In the genomic region with DNA sequence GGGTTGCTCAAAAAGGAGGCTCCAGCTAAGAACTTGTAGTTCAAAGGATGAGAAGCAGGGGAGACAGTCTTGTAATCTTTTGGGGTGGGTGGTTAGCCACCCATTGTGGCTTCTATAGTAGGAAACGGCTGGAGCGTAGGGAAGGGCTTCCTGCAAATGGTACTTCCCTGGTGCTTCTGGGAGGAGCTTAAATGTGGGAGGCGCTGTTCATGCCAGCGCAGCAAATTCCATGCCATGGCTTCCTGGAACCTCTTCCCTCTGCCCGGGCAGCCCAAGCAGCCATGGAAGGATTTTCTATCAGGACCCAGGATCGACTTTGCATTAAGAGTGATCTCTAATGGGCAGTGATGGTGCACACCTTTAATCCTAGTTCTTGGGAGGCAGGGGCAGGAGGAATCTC, we compare ENCODE assay signal across 9 mouse cellular contexts. TPM values are rescaled to one million over a fixed set of nuclear protein-coding genes. Genes with fewer than 3 reads are reported as not detected.
"Had no signal": no experiment of that assay in that cellular context is flagged by ENCODE, and none has a peak within 500 bp of the region (broad histone marks: within the 10 kb centered on the region; RNA-seq: fewer than 3 reads in every experiment).

No protein-coding gene starts in this region.

- H3K9me3 ChIP-seq: intestine, embryonic 15.5 days; limb, embryonic 12.5 days; midbrain, embryonic 15.5 days; neural tube, embryonic 13.5 days; stomach, embryonic 15.5 days had no signal

- H3K27me3 ChIP-seq: intestine, embryonic 15.5 days; limb, embryonic 12.5 days; midbrain, embryonic 15.5 days; neural tube, embryonic 13.5 days; stomach, embryonic 15.5 days had no signal

- H3K4me2 ChIP-seq: intestine, embryonic 15.5 days; limb, embryonic 12.5 days; midbrain, embryonic 11.5 days; midbrain, embryonic 15.5 days; neural tube, embryonic 13.5 days; stomach, embryonic 15.5 days had no signal

- H3K36me3 ChIP-seq: intestine, embryonic 15.5 days; midbrain, embryonic 15.5 days; stomach, embryonic 15.5 days had no signal

- H3K9ac ChIP-seq: intestine, embryonic 15.5 days; limb, embryonic 12.5 days; liver, embryonic 14.5 days; midbrain, embryonic 15.5 days; neural tube, embryonic 13.5 days; stomach, embryonic 15.5 days had no signal

- H3K4me1 ChIP-seq: midbrain, embryonic 15.5 days had no signal

- H3K4me3 ChIP-seq: intestine, embryonic 15.5 days; layer of hippocampus, adult 2 months; limb, embryonic 12.5 days; midbrain, embryonic 15.5 days; neural tube, embryonic 13.5 days; stomach, embryonic 15.5 days had no signal

- ATAC-seq: midbrain, embryonic 15.5 days had no signal

- H3K27ac ChIP-seq: intestine, embryonic 15.5 days; layer of hippocampus, adult 2 months; limb, embryonic 12.5 days; liver, embryonic 14.5 days; midbrain, embryonic 15.5 days; neural tube, embryonic 13.5 days; stomach, embryonic 15.5 days had no signal

RNA-seq across cellular contexts. Expression of a gene that starts 8.4 kb away (rescaled TPM):
- total RNA-seq: megakaryocyte progenitor cell, adult 5-6 weeks had no signal
